8 mouse cellular contexts compared by ENCODE assay signal in genomic region chr17:78163278-78163677, GRCm38 (mm10). TPM values are rescaled to one million over a fixed set of nuclear protein-coding genes. Genes with fewer than 3 reads are reported as not detected.
DNase-seq lines count a peak whose midpoint lies in the region; ATAC-seq lines count a peak whose summit lies in the region.

No protein-coding gene starts in this region.

- H3K9ac ChIP-seq in heart, embryonic 12.5 days: no peak overlapping the region
- no peak overlapping the region for H3K9ac ChIP-seq in hindbrain, embryonic 16.5 days (ENCODE audit: low read depth, low read length)

- no peak overlapping the region for H3K27ac ChIP-seq in heart, embryonic 12.5 days (ENCODE audit: poor library complexity, severe bottlenecking)
- H3K27ac ChIP-seq in hindbrain, embryonic 16.5 days (ENCODE audit: low read depth, low read length): no peak overlapping the region

- H3K4me1 ChIP-seq in heart, embryonic 12.5 days (replicated peaks): no peaks in the 10 kb centered on the region
- no peaks in the 10 kb centered on the region for H3K4me1 ChIP-seq in hindbrain, embryonic 16.5 days (ENCODE audit: control insufficient read depth, insufficient read depth, low read depth, low read length)

- ATAC-seq in heart, embryonic 12.5 days (ENCODE audit: insufficient number of reproducible peaks, low FRiP score): no peak
- ATAC-seq in hindbrain, embryonic 16.5 days: peak; percentile 54; the same call in 1 of the 2 replicates

- peak; percentile 40 to 57 for DNase-seq in heart, postnatal 10 days
- DNase-seq in adrenal gland, postnatal 10 days: peak; percentile 64
- DNase-seq in embryo, embryonic 11.5 days (ENCODE audit: low read depth, low spot score): peak; percentile 37
- DNase-seq in layer of hippocampus, postnatal 14 days (ENCODE audit: low spot score in 2 of 2): peak; percentile 31 to 66
- DNase-seq in lung, postnatal 25 days (ENCODE audit: low spot score): peak; percentile 47
- peak; percentile 4 to 40 for DNase-seq in spleen, postnatal 10 days (ENCODE audit: low spot score in 2 of 2)

- H3K36me3 ChIP-seq in heart, embryonic 12.5 days: no peaks in the 10 kb centered on the region
- no peaks in the 10 kb centered on the region for H3K36me3 ChIP-seq in hindbrain, embryonic 16.5 days (ENCODE audit: control insufficient read depth, insufficient read depth, low read length)

- no peaks in the 10 kb centered on the region for H3K9me3 ChIP-seq in heart, embryonic 12.5 days (replicated peaks)
- no peaks in the 10 kb centered on the region for H3K9me3 ChIP-seq in hindbrain, embryonic 16.5 days (ENCODE audit: control insufficient read depth, low read length)

- WGBS in heart, embryonic 12.5 days: 29% methylated on average over 5 of the region's 5 CpGs
- WGBS in hindbrain, embryonic 16.5 days: 31% methylated on average over 5 of the region's 5 CpGs

- H3K4me3 ChIP-seq in heart, embryonic 12.5 days: no peak overlapping the region
- H3K4me3 ChIP-seq in hindbrain, embryonic 16.5 days (ENCODE audit: low read length): no peak overlapping the region

- no peak overlapping the region for H3K4me2 ChIP-seq in heart, embryonic 12.5 days
- H3K4me2 ChIP-seq in hindbrain, embryonic 16.5 days (ENCODE audit: low read length): no peak overlapping the region

- H3K27me3 ChIP-seq in heart, embryonic 12.5 days (replicated peaks): no peaks in the 10 kb centered on the region
- no peaks in the 10 kb centered on the region for H3K27me3 ChIP-seq in hindbrain, embryonic 16.5 days (replicated peaks; ENCODE audit: control insufficient read depth, insufficient read depth, low read length)

- intact Hi-C loops in heart, postnatal 10 days (cut with DNase I): loop anchor here (5.0 kb wide), 1 partner anchor 1866 kb away; no protein-coding TSS in a partner anchor

RNA-seq across cellular contexts. Expression of gene Crim1, which starts 36.8 kb away (rescaled TPM):
- 10 to 100 TPM; 44.8 to 47.1 TPM for total RNA-seq in heart, postnatal 10 days (2021)
- 3.2 and 3.3 TPM in 2 replicates for polyA plus RNA-seq in heart, embryonic 12.5 days (2016; fragmentation: Nextera tagmentation; extraction: Ambion mirVana)
- total RNA-seq in adrenal gland, postnatal 10 days (2021): 10 to 100 TPM; 28.1 to 31.4 TPM
- 12.6 and 13.4 TPM in 2 replicates for polyA plus RNA-seq in hindbrain, embryonic 16.5 days (2015; fragmentation: Nextera tagmentation; extraction: Ambion mirVana)
- total RNA-seq in layer of hippocampus, postnatal 14 days (2021): 100 to 1,000 TPM; 101 to 103 TPM
